Mouse (Mus musculus): ENCODE measurements around the gene Pacs2. TPM values are rescaled to one million over a fixed set of nuclear protein-coding genes. Genes with fewer than 3 reads are reported as not detected.

Pacs2 gene
- polyA plus RNA-seq, 1 experiment from 2014 or later = 7.9 TPM

GRCm38 (mm10) chr12:113088026-113088425 lies 73.7 kb downstream of the Pacs2 start:
- no peak for DNase-seq (ENCODE audit: low spot score)
- H3K27ac ChIP-seq = no peak overlapping the region
- no peak overlapping the region for H3K9ac ChIP-seq (ENCODE audit: low read depth, low read length)
- no peaks in the 10 kb centered on the region for H3K36me3 ChIP-seq (ENCODE audit: insufficient read depth, low read length)
- H3K27me3 ChIP-seq (ENCODE audit: insufficient read depth, low read length) = no peaks in the 10 kb centered on the region
- no peak overlapping the region for H3K4me3 ChIP-seq (replicated peaks; ENCODE audit: low read depth, low read length)
- H3K4me1 ChIP-seq (replicated peaks; ENCODE audit: insufficient read depth, low read length) = no peaks in the 10 kb centered on the region
- H3K9me3 ChIP-seq (replicated peaks; ENCODE audit: low read length) = no peaks in the 10 kb centered on the region
- no peak for TF ChIP-seq CTCF (IDR thresholded peaks at IDR 0.05; ENCODE audit: low read depth)
- no peak for ATAC-seq (replicated peaks; ENCODE audit: low FRiP score, low read depth)
- H3K4me2 ChIP-seq (ENCODE audit: low read length) = no peak overlapping the region
- WGBS = 35% methylated on average over 4 of the region's 4 CpGs

GRCm38 (mm10) chr12:113089107-113089506 lies 74.8 kb downstream of the Pacs2 start:
- TF ChIP-seq CTCF (IDR thresholded peaks at IDR 0.05; ENCODE audit: low read depth) = no peak
- Histone ChIP-seq H3K4me3 (replicated peaks; ENCODE audit: low read depth, low read length) (no peak overlapping the region), H3K4me1 (replicated peaks; ENCODE audit: insufficient read depth, low read length) (no peaks in the 10 kb centered on the region), H3K9me3 (replicated peaks; ENCODE audit: low read length) (no peaks in the 10 kb centered on the region), H3K27me3 (ENCODE audit: insufficient read depth, low read length) (no peaks in the 10 kb centered on the region), H3K36me3 (ENCODE audit: insufficient read depth, low read length) (no peaks in the 10 kb centered on the region), H3K9ac (ENCODE audit: low read depth, low read length) (no peak overlapping the region), H3K27ac (no peak overlapping the region), H3K4me2 (ENCODE audit: low read length) (no peak overlapping the region)
- DNase-seq (ENCODE audit: low spot score) (no peak), ATAC-seq (replicated peaks; ENCODE audit: low FRiP score, low read depth) (no peak)
- 87% methylated on average over 6 of the region's 6 CpGs for WGBS

- H3K4me1 ChIP-seq (replicated peaks; ENCODE audit: insufficient read depth, low read length) = no peaks in the 10 kb centered on the region
- ATAC-seq (replicated peaks; ENCODE audit: low FRiP score, low read depth) (peak; percentile 60), DNase-seq (ENCODE audit: low spot score) (no peak)
- TF ChIP-seq CTCF (IDR thresholded peaks at IDR 0.05; ENCODE audit: low read depth) = no peak
- H3K9me3 ChIP-seq (replicated peaks; ENCODE audit: low read length) = no peaks in the 10 kb centered on the region
- no peaks in the 10 kb centered on the region for H3K27me3 ChIP-seq (ENCODE audit: insufficient read depth, low read length)
- H3K4me2 ChIP-seq (ENCODE audit: low read length) = no peak overlapping the region
- 70% methylated on average over 17 of the region's 17 CpGs for WGBS
- H3K36me3 ChIP-seq (ENCODE audit: insufficient read depth, low read length) = no peaks in the 10 kb centered on the region
- no peak overlapping the region for H3K4me3 ChIP-seq (replicated peaks; ENCODE audit: low read depth, low read length)
- H3K27ac ChIP-seq = no peak overlapping the region
- H3K9ac ChIP-seq (ENCODE audit: low read depth, low read length) = no peak overlapping the region
These were observed 75.7 kb downstream of the Pacs2 start for GRCm38 (mm10) chr12:113090053-113090452.

- WGBS = 80% methylated on average over 5 of the region's 5 CpGs
- H3K27me3 ChIP-seq (ENCODE audit: insufficient read depth, low read length) = no peaks in the 10 kb centered on the region
- TF ChIP-seq CTCF (IDR thresholded peaks at IDR 0.05; ENCODE audit: low read depth) = no peak
- H3K4me2 ChIP-seq (ENCODE audit: low read length) = peak overlapping the region; percentile 94; the same call in 1 of the 2 replicates
- H3K9ac ChIP-seq (ENCODE audit: low read depth, low read length) = peak overlapping the region; percentile 99
- peaks cover 22% of the 10 kb centered on the region for H3K4me1 ChIP-seq (replicated peaks; ENCODE audit: insufficient read depth, low read length)
- DNase-seq (ENCODE audit: low spot score) (no peak), ATAC-seq (replicated peaks; ENCODE audit: low FRiP score, low read depth) (no peak)
- H3K27ac ChIP-seq = no peak overlapping the region
- H3K4me3 ChIP-seq (replicated peaks; ENCODE audit: low read depth, low read length) = peak overlapping the region; percentile 76; the same call in 1 of the 2 replicates
- no peaks in the 10 kb centered on the region for H3K36me3 ChIP-seq (ENCODE audit: insufficient read depth, low read length)
- no peaks in the 10 kb centered on the region for H3K9me3 ChIP-seq (replicated peaks; ENCODE audit: low read length)
These were observed 82.7 kb downstream of the Pacs2 start for GRCm38 (mm10) chr12:113097040-113097439.

GRCm38 (mm10) chr12:113097749-113098281 lies 83.5 kb downstream of the Pacs2 start, which contains the start of gene Mta1:
Mta1 (plus strand) TSS chr12:113098278.
- no peaks in the 10 kb centered on the region for H3K27me3 ChIP-seq (ENCODE audit: insufficient read depth, low read length)
- H3K4me3 ChIP-seq (replicated peaks; ENCODE audit: low read depth, low read length) = peak within 1 kb of the TSS; percentile 76
- peaks cover 22% of the 10 kb centered on the region for H3K4me1 ChIP-seq (replicated peaks; ENCODE audit: insufficient read depth, low read length)
- 3% methylated on average over 21 of the region's 53 CpGs for WGBS
- H3K9me3 ChIP-seq (replicated peaks; ENCODE audit: low read length) = no peaks in the 10 kb centered on the region
- H3K36me3 ChIP-seq (ENCODE audit: insufficient read depth, low read length) = no peaks in the 10 kb centered on the region
- H3K9ac ChIP-seq (ENCODE audit: low read depth, low read length) = peak within 1 kb of the TSS; percentile 99
- H3K27ac ChIP-seq = peak within 1 kb of the TSS; percentile 78
- peak within 1 kb of the TSS; percentile 94 for H3K4me2 ChIP-seq (ENCODE audit: low read length)
- no peak for TF ChIP-seq CTCF (IDR thresholded peaks at IDR 0.05; ENCODE audit: low read depth)
- DNase-seq (ENCODE audit: low spot score) (peak; percentile 74), ATAC-seq (replicated peaks; ENCODE audit: low FRiP score, low read depth) (peak; percentile 38)

GRCm38 (mm10) chr12:113098530-113099151 lies 84.3 kb downstream of the Pacs2 start:
- Histone ChIP-seq H3K4me3 (replicated peaks; ENCODE audit: low read depth, low read length) (peak overlapping the region; percentile 76), H3K27ac (peak overlapping the region; percentile 78), H3K4me2 (ENCODE audit: low read length) (peak overlapping the region; percentile 94), H3K36me3 (ENCODE audit: insufficient read depth, low read length) (no peaks in the 10 kb centered on the region), H3K9me3 (replicated peaks; ENCODE audit: low read length) (no peaks in the 10 kb centered on the region), H3K27me3 (ENCODE audit: insufficient read depth, low read length) (no peaks in the 10 kb centered on the region), H3K9ac (ENCODE audit: low read depth, low read length) (peak overlapping the region; percentile 99), H3K4me1 (replicated peaks; ENCODE audit: insufficient read depth, low read length) (peaks cover 22% of the 10 kb centered on the region)
- WGBS = under 1% methylated on average over 31 of the region's 60 CpGs
- ATAC-seq (replicated peaks; ENCODE audit: low FRiP score, low read depth) = peak; percentile 37
- no peak for DNase-seq (ENCODE audit: low spot score)
- no peak for TF ChIP-seq CTCF (IDR thresholded peaks at IDR 0.05; ENCODE audit: low read depth)

Data from kidney, postnatal 0 days (tissue).